Mouse (Mus musculus) cortical plate, adult 2 months (tissue): ENCODE data around the gene Apobec3.

Source experiments
- CTCF ChIP-seq: fragments of 200-500 bp; IDR thresholded peaks from 2 replicates; pipeline ENCODE4 v1.5.1; 2011; ENCODE audit warnings: mild to moderate bottlenecking, control low read depth, low read length; ENCODE audit not compliant: insufficient read depth; ENCODE audit errors: extremely low read depth
- POLR2A ChIP-seq: fragments of 200-500 bp; IDR thresholded peaks from 2 replicates; pipeline ENCODE4 v1.6.1; 2011; ENCODE audit warnings: mild to moderate bottlenecking, low read length, control low read depth; ENCODE audit not compliant: insufficient read depth; ENCODE audit errors: extremely low read depth

DNA sequence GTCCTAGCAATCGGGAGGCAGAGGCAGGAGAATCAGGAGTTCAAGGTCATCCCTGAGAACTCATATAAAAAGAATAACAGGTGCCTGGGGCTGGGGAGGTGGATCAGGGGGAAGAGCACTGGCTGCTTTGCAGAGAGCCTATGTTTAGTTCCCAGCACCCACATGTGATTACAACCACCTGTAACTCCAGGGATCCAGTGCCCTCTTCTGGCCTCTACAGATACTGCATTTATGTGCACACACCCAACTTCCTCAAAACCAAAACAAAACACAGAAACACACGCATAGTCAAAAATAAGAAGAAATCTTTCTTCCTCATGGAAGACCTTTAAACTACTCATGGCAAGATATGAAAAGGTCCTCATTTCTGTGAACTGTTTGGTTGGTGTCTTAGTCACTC lies 41.3 kb upstream of the Apobec3 start:
- TF ChIP-seq CTCF (no peak), POLR2A (no peak)
